Mouse (Mus musculus) hindbrain, embryonic 14.5 days (tissue): Measurements from ENCODE around the gene Klf4. TPM values are rescaled to one million over a fixed set of nuclear protein-coding genes. Genes with fewer than 3 reads are reported as not detected.

ENCODE experiments used
- ATAC-seq: fragments of 200-750 bp; cut with Nextera tagmentation; 2 replicates; pipeline ENCODE4 v1.8.0; 2017; ENCODE audit warnings: moderate number of reproducible peaks, mild to moderate bottlenecking, moderate TSS enrichment, moderate library complexity; ENCODE audit not compliant: low FRiP score
- DNase-seq: peaks from one replicate; pipeline ENCODE4 v3.0.0-alpha.2; 2015; ENCODE audit warnings: low spot score
- H3K27ac ChIP-seq: fragments of 300-500 bp; sonication (generic); 2 replicates; pipeline ENCODE4 v1.5.1; 2014; ENCODE audit warnings: mild to moderate bottlenecking, moderate library complexity
- H3K27me3 ChIP-seq: fragments of 300-500 bp; sonication (generic); 2 replicates; pipeline ENCODE4 v1.6.1; 2014; ENCODE audit warnings: mild to moderate bottlenecking, low read length, mixed read lengths; ENCODE audit not compliant: control insufficient read depth, insufficient read depth
- H3K36me3 ChIP-seq: fragments of 300-500 bp; sonication (generic); replicated peaks from 2 replicates; pipeline ENCODE4 v1.6.1; 2014; ENCODE audit not compliant: control insufficient read depth, insufficient read depth
- H3K4me1 ChIP-seq: fragments of 300-500 bp; sonication (generic); replicated peaks from 2 replicates; pipeline ENCODE4 v1.6.1; 2014; ENCODE audit warnings: antibody characterized with exemption, low read length, mixed read lengths; ENCODE audit not compliant: control insufficient read depth, insufficient read depth
- H3K4me2 ChIP-seq: fragments of 300-500 bp; sonication (generic); replicated peaks from 2 replicates; pipeline ENCODE4 v1.6.1; 2014; ENCODE audit warnings: mild to moderate bottlenecking, moderate library complexity
- H3K4me3 ChIP-seq: fragments of 300-500 bp; sonication (generic); replicated peaks from 2 replicates; pipeline ENCODE4 v1.5.1; 2014; ENCODE audit warnings: mild to moderate bottlenecking, low read length
- H3K9ac ChIP-seq: fragments of 300-500 bp; sonication (generic); 2 replicates; pipeline ENCODE4 v1.6.1; 2014
- H3K9me3 ChIP-seq: fragments of 300-500 bp; sonication (generic); 2 replicates; pipeline ENCODE4 v1.6.1; 2016; ENCODE audit warnings: low read length; ENCODE audit not compliant: control insufficient read depth
- WGBS: fragments of 180-500 bp; shearing (Covaris S2); extraction: QIAGEN DNeasy Blood & Tissue Kit; methylation state at CpG from one replicate; pipeline ENCODE4 v1.1.7; 2014; 5-methylcytosine and 5-hydroxymethylcytosine counted together
- polyA plus RNA-seq: library from polyadenylated mRNA; unstranded; fragments of >200 nt; fragmentation: Nextera tagmentation; extraction: Ambion mirVana; gene quantifications from 2 replicates; pipeline ENCODE4 v1.2.1, GENCODE M21; 2014

The Klf4 gene
- polyA plus RNA-seq: 2.5 and 3.7 TPM in 2 replicates

DNA sequence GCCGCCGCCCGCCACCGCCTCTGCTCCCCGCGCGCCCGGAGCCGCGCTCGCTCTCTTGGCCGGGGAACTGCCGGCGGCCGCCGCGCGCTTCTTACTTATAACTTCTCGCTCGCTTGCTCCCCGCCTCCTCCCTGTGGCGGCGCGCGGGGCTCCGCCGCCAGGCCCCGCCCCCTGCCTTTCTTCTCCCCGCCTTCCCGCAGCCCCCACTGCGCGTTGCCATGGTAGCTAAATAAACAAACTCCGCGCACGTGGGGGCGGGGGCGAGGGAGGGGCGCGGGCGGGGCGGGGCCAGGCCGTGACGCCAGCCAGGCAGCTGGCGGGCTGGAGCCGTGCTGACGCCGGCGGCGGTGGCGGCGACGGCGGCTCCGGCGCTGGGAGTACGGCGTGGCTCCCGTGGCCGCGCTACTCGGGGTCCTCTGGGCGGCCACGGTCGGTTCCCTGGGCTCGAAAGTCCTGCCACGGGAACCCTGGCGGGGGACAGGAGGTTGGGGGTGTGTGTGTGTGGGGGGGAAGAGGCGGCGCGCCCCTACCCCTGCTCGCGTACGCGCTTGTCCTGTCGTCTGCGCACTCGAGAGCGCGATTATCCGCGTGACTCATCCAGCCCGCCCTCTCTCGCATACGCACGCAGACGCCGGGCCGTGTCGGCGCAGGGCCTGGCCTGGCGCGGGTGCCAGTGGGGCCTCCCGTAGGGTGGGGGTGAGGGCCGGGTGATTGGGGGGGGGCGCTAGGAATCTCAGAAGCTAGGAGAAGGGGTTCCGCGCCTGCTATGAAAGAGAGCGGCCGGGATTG lies at the start of gene Klf4:
Klf4 (minus strand) TSS at position 60 of the 789 bp plus-strand sequence.
- Histone ChIP-seq H3K4me1 (peaks cover 23% of the 10 kb centered on the region), H3K27me3 (peaks cover 23% of the 10 kb centered on the region), H3K9me3 (no peaks in the 10 kb centered on the region), H3K36me3 (no peaks in the 10 kb centered on the region), H3K4me3 (peak within 1 kb of the TSS; percentile 71), H3K27ac (peak within 1 kb of the TSS; percentile 90), H3K4me2 (peak within 1 kb of the TSS; percentile 90), H3K9ac (peak within 1 kb of the TSS; percentile 77)
- DNase-seq: peak; percentile 92
- peak; percentile 93 for ATAC-seq
- under 1% methylated on average over 64 of the region's 99 CpGs for WGBS

DNA sequence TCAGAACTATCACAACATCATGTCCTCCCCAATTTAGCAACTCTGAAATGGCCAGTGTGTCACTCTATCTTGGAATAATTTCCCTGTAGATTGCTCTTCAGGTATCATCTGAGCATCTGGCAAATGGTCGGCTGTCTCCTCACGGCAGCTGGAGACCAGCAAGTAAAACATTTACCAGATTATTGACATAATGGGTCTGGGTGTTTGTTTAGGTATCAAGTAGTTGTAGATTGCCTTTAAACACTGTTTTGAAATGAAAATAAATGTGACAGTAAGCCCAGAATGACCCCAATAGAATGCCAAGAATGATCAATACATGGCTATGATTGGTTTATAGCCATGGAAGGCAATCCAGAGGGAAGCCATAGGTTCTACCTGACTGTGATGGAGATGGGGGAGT lies 39.2 kb upstream of the Klf4 start:
- no peak for ATAC-seq
- Histone ChIP-seq H3K9ac (no peak overlapping the region), H3K9me3 (no peaks in the 10 kb centered on the region), H3K36me3 (no peaks in the 10 kb centered on the region), H3K4me3 (no peak overlapping the region), H3K4me1 (no peaks in the 10 kb centered on the region), H3K27ac (no peak overlapping the region), H3K4me2 (no peak overlapping the region), H3K27me3 (no peaks in the 10 kb centered on the region)
- no peak for DNase-seq
- WGBS: 93% methylated on average over 2 of the region's 2 CpGs

DNA sequence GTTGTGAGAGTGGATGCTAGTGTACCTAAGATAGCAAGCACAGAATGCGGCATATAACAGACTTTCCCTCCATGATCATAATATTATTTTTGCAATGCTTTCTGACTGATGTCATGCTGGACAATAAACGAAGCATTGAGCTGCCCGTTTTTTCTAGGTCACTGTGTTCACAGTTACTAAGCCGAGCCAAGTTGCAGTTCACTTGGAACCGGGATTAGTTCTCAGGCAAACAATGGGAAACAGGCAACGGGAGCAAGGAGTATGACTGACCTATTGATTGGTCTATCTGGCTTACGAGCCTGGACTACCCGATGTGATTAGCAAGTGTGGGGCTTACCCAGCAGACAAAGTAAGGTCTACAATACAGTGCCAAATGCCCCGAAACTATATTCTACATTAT lies 35.7 kb upstream of the Klf4 start:
- Histone ChIP-seq H3K27me3 (no peaks in the 10 kb centered on the region), H3K4me3 (no peak overlapping the region), H3K4me2 (no peak overlapping the region), H3K9me3 (no peaks in the 10 kb centered on the region), H3K27ac (no peak overlapping the region), H3K9ac (no peak overlapping the region), H3K36me3 (no peaks in the 10 kb centered on the region), H3K4me1 (no peaks in the 10 kb centered on the region)
- 59% methylated on average over 9 of the region's 9 CpGs for WGBS
- DNase-seq: no peak
- ATAC-seq: no peak

- Histone ChIP-seq H3K9me3 (no peaks in the 10 kb centered on the region), H3K27ac (no peak overlapping the region), H3K4me3 (no peak overlapping the region), H3K36me3 (no peaks in the 10 kb centered on the region), H3K9ac (no peak overlapping the region), H3K4me1 (no peaks in the 10 kb centered on the region), H3K4me2 (no peak overlapping the region), H3K27me3 (no peaks in the 10 kb centered on the region)
- DNase-seq (no peak), ATAC-seq (no peak)
- 59% methylated on average over 5 of the region's 5 CpGs for WGBS
Measured at GRCm38 (mm10) chr4:55567575-55567974, 35.3 kb upstream of the Klf4 start.

DNA sequence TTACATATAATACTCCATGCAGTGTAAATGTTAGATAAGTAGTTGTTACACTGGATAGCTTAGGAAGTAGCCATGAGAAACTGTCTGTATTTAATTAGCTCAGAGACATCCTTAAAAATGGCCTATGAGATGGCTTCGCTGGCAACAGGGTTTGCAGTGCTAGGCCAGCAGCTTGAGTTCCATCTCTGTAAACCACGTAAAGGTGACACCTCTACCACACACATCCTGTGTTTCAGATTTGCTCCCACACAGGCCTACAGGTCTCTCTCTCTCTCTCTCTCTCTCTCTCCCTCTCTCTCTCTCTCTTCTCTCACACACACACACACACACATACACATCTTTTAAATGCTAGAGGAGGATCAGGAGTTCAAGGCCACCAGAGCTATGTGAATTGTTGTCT lies 32.1 kb upstream of the Klf4 start:
- Histone ChIP-seq H3K9ac (no peak overlapping the region), H3K4me2 (no peak overlapping the region), H3K27me3 (no peaks in the 10 kb centered on the region), H3K36me3 (no peaks in the 10 kb centered on the region), H3K4me3 (no peak overlapping the region), H3K4me1 (no peaks in the 10 kb centered on the region; the same call in 1 of the 2 replicates), H3K9me3 (no peaks in the 10 kb centered on the region), H3K27ac (no peak overlapping the region)
- 91% methylated on average over 2 of the region's 2 CpGs for WGBS
- ATAC-seq (no peak), DNase-seq (no peak)

DNA sequence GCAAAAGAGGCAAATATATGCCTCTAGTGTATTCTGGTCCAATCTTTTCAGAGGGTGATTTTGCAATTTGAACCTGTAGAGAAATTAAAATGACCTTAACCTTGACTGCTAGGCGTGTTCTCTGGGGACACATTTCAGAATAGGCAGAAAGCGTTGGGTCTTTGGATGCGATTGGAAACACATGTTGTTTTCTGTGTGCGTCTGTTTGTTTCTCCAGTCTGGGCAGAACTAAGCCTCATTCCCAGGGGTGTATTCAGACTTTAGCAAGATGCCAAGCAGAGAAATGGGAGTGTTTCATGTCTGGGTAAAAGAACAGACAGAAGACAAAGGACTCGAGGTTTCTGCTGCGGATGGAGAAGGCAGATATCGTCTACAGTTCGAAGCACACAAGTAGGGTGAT lies 30.8 kb upstream of the Klf4 start:
- no peak for DNase-seq
- WGBS: 58% methylated on average over 8 of the region's 8 CpGs
- Histone ChIP-seq H3K36me3 (no peaks in the 10 kb centered on the region), H3K27ac (no peak overlapping the region), H3K9me3 (no peaks in the 10 kb centered on the region), H3K9ac (no peak overlapping the region), H3K27me3 (no peaks in the 10 kb centered on the region), H3K4me3 (no peak overlapping the region), H3K4me1 (no peaks in the 10 kb centered on the region; the same call in 1 of the 2 replicates), H3K4me2 (no peak overlapping the region)
- no peak for ATAC-seq

DNA sequence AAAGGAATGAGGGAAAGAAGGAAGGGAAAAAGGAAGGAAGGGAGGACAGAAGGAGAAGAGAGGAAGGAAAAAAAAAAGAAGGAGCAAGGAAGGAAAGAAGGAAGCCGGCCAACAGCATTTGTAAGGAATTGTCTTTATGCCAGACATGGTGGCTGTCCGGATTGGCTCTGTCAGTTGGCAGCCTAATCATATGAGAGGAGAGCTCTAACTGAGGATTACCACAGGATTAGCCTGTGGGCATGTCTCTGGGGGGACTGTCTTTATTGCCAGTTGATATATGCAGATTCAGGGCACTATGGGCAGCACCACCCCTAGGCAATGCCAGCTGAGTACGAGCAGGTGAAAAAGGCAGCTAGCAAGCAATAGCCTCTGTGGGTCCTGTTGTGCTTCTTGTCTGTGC lies 29.8 kb upstream of the Klf4 start:
- Histone ChIP-seq H3K4me1 (no peaks in the 10 kb centered on the region; the same call in 1 of the 2 replicates), H3K36me3 (no peaks in the 10 kb centered on the region), H3K27me3 (no peaks in the 10 kb centered on the region), H3K4me2 (no peak overlapping the region), H3K4me3 (no peak overlapping the region), H3K27ac (no peak overlapping the region), H3K9ac (no peak overlapping the region), H3K9me3 (no peaks in the 10 kb centered on the region)
- DNase-seq (no peak), ATAC-seq (no peak)
- WGBS: 50% methylated on average over 3 of the region's 3 CpGs

DNA sequence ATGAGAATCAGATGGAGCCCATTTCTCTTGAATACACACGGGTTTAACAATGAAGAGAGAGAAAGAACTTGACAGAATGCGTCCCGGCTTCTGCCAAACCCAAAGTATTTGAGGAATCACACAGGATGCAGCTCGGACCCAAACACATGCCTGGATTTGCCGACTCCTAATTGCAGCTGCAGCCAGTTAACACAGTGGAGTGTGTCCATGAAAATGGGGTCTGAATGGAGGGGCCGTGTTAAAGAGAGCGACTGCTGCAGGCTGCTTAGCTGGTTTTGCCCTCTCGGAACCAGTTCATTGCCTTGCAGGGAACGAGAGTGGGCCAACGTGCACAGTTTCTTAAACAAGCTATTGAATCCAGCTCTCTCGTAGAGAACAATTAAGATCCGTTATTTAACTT lies 14.6 kb upstream of the Klf4 start:
- no peak for DNase-seq
- H3K4me3 ChIP-seq: no peak overlapping the region
- no peak overlapping the region for H3K4me2 ChIP-seq
- H3K27me3 ChIP-seq: no peaks in the 10 kb centered on the region
- H3K9me3 ChIP-seq: no peaks in the 10 kb centered on the region
- no peaks in the 10 kb centered on the region for H3K4me1 ChIP-seq
- H3K9ac ChIP-seq: no peak overlapping the region
- WGBS: 55% methylated on average over 12 of the region's 12 CpGs
- H3K36me3 ChIP-seq: no peaks in the 10 kb centered on the region
- H3K27ac ChIP-seq: no peak overlapping the region
- ATAC-seq: no peak

DNA sequence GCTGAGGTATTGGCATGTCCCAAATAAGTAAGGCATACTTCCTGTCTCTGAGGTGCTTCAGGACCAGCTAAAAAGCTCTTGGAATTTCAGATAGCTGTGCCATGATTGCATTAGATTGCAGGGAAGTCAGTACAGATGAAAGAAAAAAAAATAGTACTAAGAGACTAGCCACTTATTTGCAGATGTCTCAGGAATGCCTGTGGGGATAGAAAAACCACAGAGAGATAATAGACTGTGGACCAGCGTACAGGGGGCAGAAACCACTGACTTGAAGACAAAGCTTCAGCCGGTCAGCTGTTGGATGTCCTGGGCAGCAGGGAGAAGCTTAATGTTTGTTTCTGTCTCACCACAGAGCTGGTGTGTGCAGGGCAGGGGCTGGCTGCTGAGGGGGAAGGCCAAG lies 10.5 kb upstream of the Klf4 start:
- no peaks in the 10 kb centered on the region for H3K27me3 ChIP-seq
- no peaks in the 10 kb centered on the region for H3K9me3 ChIP-seq
- H3K27ac ChIP-seq: no peak overlapping the region
- H3K36me3 ChIP-seq: no peaks in the 10 kb centered on the region
- DNase-seq (no peak), ATAC-seq (no peak)
- no peak overlapping the region for H3K9ac ChIP-seq
- H3K4me3 ChIP-seq: no peak overlapping the region
- H3K4me2 ChIP-seq: no peak overlapping the region
- H3K4me1 ChIP-seq: no peaks in the 10 kb centered on the region
- WGBS: 78% methylated on average over 2 of the region's 2 CpGs
